Mouse (Mus musculus): ENCODE measurements at regions not wholly inside any gene's neighbourhood (a gene's known extent, or its start where the extent isn't known, plus 50 kb on each side); places are given as distances from the start of the nearest gene placed in this dataset.

DNA sequence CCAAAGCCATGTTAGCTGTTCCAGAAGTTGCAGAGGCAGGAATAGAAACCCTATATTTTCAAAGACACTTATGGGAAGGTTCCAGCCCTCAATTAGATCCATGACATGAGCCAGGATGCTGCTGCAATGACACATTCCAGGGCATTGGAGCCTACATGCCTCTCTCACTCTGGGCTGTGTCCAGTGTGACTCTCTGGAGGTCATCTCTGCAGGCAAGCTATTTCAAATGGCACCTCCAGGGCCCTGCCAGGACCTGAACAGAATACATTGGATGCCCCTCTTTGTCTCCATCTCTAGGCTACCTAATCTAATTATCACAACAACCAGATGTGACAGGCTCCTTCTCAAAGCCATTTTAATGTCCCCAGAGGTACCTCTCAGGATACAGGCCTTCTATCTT lies 1478.7 kb upstream of the Gm6569 start:
- no peak for TF ChIP-seq CTCF (IDR thresholded peaks at IDR 0.05; ENCODE audit: low read depth)
- TF ChIP-seq EP300 (IDR thresholded peaks at IDR 0.05; ENCODE audit: low read depth), result no peak
